Mouse (Mus musculus) hindbrain, embryonic 12.5 days (tissue): ENCODE data around the gene Tekt1. TPM values are rescaled to one million over a fixed set of nuclear protein-coding genes. Genes with fewer than 3 reads are reported as not detected.

Experiments
- ATAC-seq: fragments of 200-750 bp; cut with Nextera tagmentation; 2 replicates; pipeline ENCODE4 v1.8.0; 2017; ENCODE audit warnings: moderate TSS enrichment; ENCODE audit not compliant: low FRiP score
- H3K27ac ChIP-seq: fragments of 300-500 bp; sonication (generic); 2 replicates; pipeline ENCODE4 v1.5.1; 2016; ENCODE audit warnings: mild to moderate bottlenecking
- H3K27me3 ChIP-seq: fragments of 300-500 bp; sonication (generic); 2 replicates; pipeline ENCODE4 v1.6.1; 2016; ENCODE audit warnings: mild to moderate bottlenecking
- H3K36me3 ChIP-seq: fragments of 300-500 bp; sonication (generic); 2 replicates; pipeline ENCODE4 v1.6.1; 2016; ENCODE audit warnings: mild to moderate bottlenecking
- H3K4me1 ChIP-seq: fragments of 300-500 bp; sonication (generic); 2 replicates; pipeline ENCODE4 v1.6.1; 2016
- H3K4me2 ChIP-seq: fragments of 300-500 bp; sonication (generic); replicated peaks from 2 replicates; pipeline ENCODE4 v1.6.1; 2016; ENCODE audit warnings: mild to moderate bottlenecking
- H3K4me3 ChIP-seq: fragments of 300-500 bp; sonication (generic); 2 replicates; pipeline ENCODE4 v1.5.1; 2016; ENCODE audit warnings: mild to moderate bottlenecking
- H3K9ac ChIP-seq: fragments of 300-500 bp; sonication (generic); 2 replicates; pipeline ENCODE4 v1.6.1; 2016; ENCODE audit warnings: mild to moderate bottlenecking, moderate library complexity
- H3K9me3 ChIP-seq: fragments of 300-500 bp; sonication (generic); replicated peaks from 2 replicates; pipeline ENCODE4 v1.6.1; 2016; ENCODE audit warnings: mild to moderate bottlenecking
- WGBS: fragments of 180-500 bp; shearing (Covaris S2); methylation state at CpG from one replicate; pipeline ENCODE4 v1.1.7; 2016; 5-methylcytosine and 5-hydroxymethylcytosine counted together
- polyA plus RNA-seq: library from polyadenylated mRNA; unstranded; fragments of >200 nt; fragmentation: Nextera tagmentation; extraction: Ambion mirVana; gene quantifications from 2 replicates; pipeline ENCODE4 v1.2.1, GENCODE M21; 2016

The Tekt1 gene
- polyA plus RNA-seq, 1 experiment from 2014 or later = 7.9 TPM

- H3K9me3 ChIP-seq = no peaks in the 10 kb centered on the region
- peaks cover 14% of the 10 kb centered on the region; the same call in 1 of the 2 replicates for H3K4me1 ChIP-seq
- H3K27ac ChIP-seq = no peak overlapping the region
- WGBS = 58% methylated on average over 5 of the region's 5 CpGs
- ATAC-seq = no peak
- 0 out of 2 replicates have a peak, but pooled peaks cover 2% of the 10 kb centered on the region for H3K27me3 ChIP-seq
- H3K4me3 ChIP-seq = no peak overlapping the region
- H3K4me2 ChIP-seq = no peak overlapping the region
- H3K36me3 ChIP-seq = no peaks in the 10 kb centered on the region
- H3K9ac ChIP-seq = no peak overlapping the region
Observed at GRCm38 (mm10) chr11:72402017-72402416, 39.8 kb upstream of the Tekt1 start.

- Histone ChIP-seq H3K4me3 (no peak overlapping the region), H3K9me3 (no peaks in the 10 kb centered on the region), H3K27me3 (no peaks in the 10 kb centered on the region), H3K4me2 (no peak overlapping the region), H3K4me1 (peaks cover 7% of the 10 kb centered on the region; the same call in 1 of the 2 replicates), H3K9ac (no peak overlapping the region), H3K36me3 (no peaks in the 10 kb centered on the region), H3K27ac (no peak overlapping the region)
- 86% methylated on average over 12 of the region's 12 CpGs for WGBS
- 0 out of 2 replicates have a peak, but pooled peaks have one; percentile 10 for ATAC-seq
Observed at GRCm38 (mm10) chr11:72401068-72401467, 38.8 kb upstream of the Tekt1 start.

GRCm38 (mm10) chr11:72397811-72398525 is 35.7 kb upstream of the Tekt1 start:
- Histone ChIP-seq H3K27ac (no peak overlapping the region), H3K4me2 (no peak overlapping the region), H3K4me3 (no peak overlapping the region), H3K9ac (no peak overlapping the region), H3K9me3 (no peaks in the 10 kb centered on the region), H3K27me3 (no peaks in the 10 kb centered on the region), H3K36me3 (no peaks in the 10 kb centered on the region), H3K4me1 (peaks cover 11% of the 10 kb centered on the region; the same call in 1 of the 2 replicates)
- WGBS = 82% methylated on average over 8 of the region's 8 CpGs
- ATAC-seq = no peak

GRCm38 (mm10) chr11:72397072-72397471 is 34.8 kb upstream of the Tekt1 start:
- WGBS = 84% methylated on average over 10 of the region's 10 CpGs
- H3K4me3 ChIP-seq = no peak overlapping the region

GRCm38 (mm10) chr11:72396621-72397020 is 34.4 kb upstream of the Tekt1 start:
- H3K9me3 ChIP-seq = no peaks in the 10 kb centered on the region
- WGBS = 81% methylated on average over 7 of the region's 7 CpGs
- no peak overlapping the region for H3K9ac ChIP-seq
- H3K4me1 ChIP-seq = peaks cover 11% of the 10 kb centered on the region; the same call in 1 of the 2 replicates
- no peaks in the 10 kb centered on the region for H3K27me3 ChIP-seq
- H3K36me3 ChIP-seq = no peaks in the 10 kb centered on the region
- no peak overlapping the region for H3K4me3 ChIP-seq
- H3K4me2 ChIP-seq = no peak overlapping the region
- no peak overlapping the region for H3K27ac ChIP-seq
- no peak for ATAC-seq

More at GRCm38 (mm10) chr11:72397072-72397471, 34.8 kb upstream of the Tekt1 start:
- no peaks in the 10 kb centered on the region for H3K27me3 ChIP-seq
- no peak overlapping the region for H3K27ac ChIP-seq
- ATAC-seq = no peak
- peaks cover 11% of the 10 kb centered on the region; the same call in 1 of the 2 replicates for H3K4me1 ChIP-seq
- no peaks in the 10 kb centered on the region for H3K36me3 ChIP-seq
- H3K9ac ChIP-seq = no peak overlapping the region
- H3K9me3 ChIP-seq = no peaks in the 10 kb centered on the region
- no peak overlapping the region for H3K4me2 ChIP-seq

- Histone ChIP-seq H3K4me1 (0 out of 2 replicates have a peak, but pooled peaks cover 4% of the 10 kb centered on the region), H3K27ac (no peak overlapping the region), H3K4me3 (no peak overlapping the region), H3K4me2 (no peak overlapping the region), H3K27me3 (no peaks in the 10 kb centered on the region), H3K9ac (no peak overlapping the region), H3K36me3 (no peaks in the 10 kb centered on the region), H3K9me3 (no peaks in the 10 kb centered on the region)
- WGBS = 81% methylated on average over 6 of the region's 6 CpGs
- ATAC-seq = no peak
Observed at GRCm38 (mm10) chr11:72395652-72396051, 33.4 kb upstream of the Tekt1 start.

- no peak overlapping the region for H3K9ac ChIP-seq
- no peaks in the 10 kb centered on the region for H3K36me3 ChIP-seq
- H3K4me1 ChIP-seq = 0 out of 2 replicates have a peak, but pooled peaks cover 4% of the 10 kb centered on the region
- no peak overlapping the region for H3K27ac ChIP-seq
- no peak overlapping the region for H3K4me3 ChIP-seq
- H3K4me2 ChIP-seq = no peak overlapping the region
- no peaks in the 10 kb centered on the region for H3K27me3 ChIP-seq
- no peaks in the 10 kb centered on the region for H3K9me3 ChIP-seq
- ATAC-seq = no peak
- 80% methylated on average over 2 of the region's 2 CpGs for WGBS
Observed at GRCm38 (mm10) chr11:72394694-72395093, 32.5 kb upstream of the Tekt1 start.

GRCm38 (mm10) chr11:72393669-72394068 is 31.4 kb upstream of the Tekt1 start:
- no peaks in the 10 kb centered on the region for H3K36me3 ChIP-seq
- H3K9ac ChIP-seq = no peak overlapping the region
- 51% methylated on average over 5 of the region's 5 CpGs for WGBS
- no peaks in the 10 kb centered on the region for H3K9me3 ChIP-seq
- H3K4me1 ChIP-seq = 0 out of 2 replicates have a peak, but pooled peaks cover 4% of the 10 kb centered on the region
- no peaks in the 10 kb centered on the region for H3K27me3 ChIP-seq
- H3K4me3 ChIP-seq = no peak overlapping the region
- no peak for ATAC-seq
- H3K27ac ChIP-seq = no peak overlapping the region
- no peak overlapping the region for H3K4me2 ChIP-seq

GRCm38 (mm10) chr11:72393243-72393642 is 31.0 kb upstream of the Tekt1 start:
- no peak overlapping the region for H3K27ac ChIP-seq
- H3K4me2 ChIP-seq = no peak overlapping the region
- H3K4me1 ChIP-seq = 0 out of 2 replicates have a peak, but pooled peaks cover 4% of the 10 kb centered on the region
- 86% methylated on average over 3 of the region's 3 CpGs for WGBS
- ATAC-seq = no peak
- no peak overlapping the region for H3K9ac ChIP-seq
- H3K4me3 ChIP-seq = no peak overlapping the region
- no peaks in the 10 kb centered on the region for H3K36me3 ChIP-seq
- no peaks in the 10 kb centered on the region for H3K9me3 ChIP-seq
- H3K27me3 ChIP-seq = no peaks in the 10 kb centered on the region

GRCm38 (mm10) chr11:72391181-72391580 is 28.9 kb upstream of the Tekt1 start:
- Histone ChIP-seq H3K27ac (no peak overlapping the region), H3K4me3 (no peak overlapping the region), H3K9ac (no peak overlapping the region), H3K36me3 (no peaks in the 10 kb centered on the region), H3K4me1 (0 out of 2 replicates have a peak, but pooled peaks cover 4% of the 10 kb centered on the region), H3K9me3 (no peaks in the 10 kb centered on the region), H3K27me3 (no peaks in the 10 kb centered on the region), H3K4me2 (no peak overlapping the region)
- ATAC-seq = no peak
- 92% methylated on average over 13 of the region's 13 CpGs for WGBS

- H3K9me3 ChIP-seq = no peaks in the 10 kb centered on the region
- H3K9ac ChIP-seq = no peak overlapping the region
- no peaks in the 10 kb centered on the region for H3K27me3 ChIP-seq
- H3K36me3 ChIP-seq = no peaks in the 10 kb centered on the region
- H3K27ac ChIP-seq = no peak overlapping the region
- 90% methylated on average over 7 of the region's 7 CpGs for WGBS
- no peak for ATAC-seq
- no peak overlapping the region for H3K4me3 ChIP-seq
- H3K4me2 ChIP-seq = no peak overlapping the region
- 0 out of 2 replicates have a peak, but pooled peaks cover 4% of the 10 kb centered on the region for H3K4me1 ChIP-seq
Observed at GRCm38 (mm10) chr11:72389407-72390142, 27.3 kb upstream of the Tekt1 start.

GRCm38 (mm10) chr11:72388113-72388529 is 25.9 kb upstream of the Tekt1 start:
- ATAC-seq = no peak
- H3K9me3 ChIP-seq = no peaks in the 10 kb centered on the region
- no peaks in the 10 kb centered on the region for H3K27me3 ChIP-seq
- H3K9ac ChIP-seq = no peak overlapping the region
- no peak overlapping the region for H3K4me2 ChIP-seq
- H3K36me3 ChIP-seq = no peaks in the 10 kb centered on the region
- no peak overlapping the region for H3K4me3 ChIP-seq
- H3K27ac ChIP-seq = no peak overlapping the region
- H3K4me1 ChIP-seq = no peaks in the 10 kb centered on the region
- WGBS = 85% methylated on average over 6 of the region's 6 CpGs
